Mouse (Mus musculus) neural tube, embryonic 12.5 days (tissue): Measurements from ENCODE around the gene Ifit2. TPM values are rescaled to one million over a fixed set of nuclear protein-coding genes. Genes with fewer than 3 reads are reported as not detected.

Experiments
- ATAC-seq: fragments of 200-750 bp; cut with Nextera tagmentation; 2 replicates; pipeline ENCODE4 v1.8.0; 2017; ENCODE audit warnings: low read depth, mild to moderate bottlenecking, moderate TSS enrichment, moderate library complexity; ENCODE audit not compliant: low FRiP score
- H3K27ac ChIP-seq: fragments of 300-500 bp; sonication (generic); 2 replicates; pipeline ENCODE4 v1.5.1; 2016
- H3K27me3 ChIP-seq: fragments of 300-500 bp; sonication (generic); replicated peaks from 2 replicates; pipeline ENCODE4 v1.6.1; 2016; ENCODE audit warnings: mild to moderate bottlenecking
- H3K36me3 ChIP-seq: fragments of 300-500 bp; sonication (generic); 2 replicates; pipeline ENCODE4 v1.6.1; 2016; ENCODE audit warnings: mild to moderate bottlenecking
- H3K4me1 ChIP-seq: fragments of 300-500 bp; sonication (generic); 2 replicates; pipeline ENCODE4 v1.6.1; 2016
- H3K4me2 ChIP-seq: fragments of 300-500 bp; sonication (generic); replicated peaks from 2 replicates; pipeline ENCODE4 v1.6.1; 2016; ENCODE audit warnings: mild to moderate bottlenecking
- H3K4me3 ChIP-seq: fragments of 300-500 bp; sonication (generic); 2 replicates; pipeline ENCODE4 v1.5.1; 2016
- H3K9ac ChIP-seq: fragments of 300-500 bp; sonication (generic); 2 replicates; pipeline ENCODE4 v1.6.1; 2016; ENCODE audit warnings: mild to moderate bottlenecking
- H3K9me3 ChIP-seq: fragments of 300-500 bp; sonication (generic); 2 replicates; pipeline ENCODE4 v1.6.1; 2016; ENCODE audit warnings: mild to moderate bottlenecking
- WGBS: fragments of 180-500 bp; shearing (Covaris S2); methylation state at CpG from one replicate; pipeline ENCODE4 v1.1.7; 2016; 5-methylcytosine and 5-hydroxymethylcytosine counted together
- polyA plus RNA-seq: library from polyadenylated mRNA; unstranded; fragments of >200 nt; fragmentation: Nextera tagmentation; extraction: Ambion mirVana; gene quantifications from 2 replicates; pipeline ENCODE4 v1.2.1, GENCODE M21; 2016

The Ifit2 gene
- polyA plus RNA-seq, 1 experiment from 2014 or later = 4.5 TPM

GRCm38 (mm10) chr19:34521361-34521760, 29.1 kb upstream of the Ifit2 start:
- ATAC-seq = no peak
- Histone ChIP-seq H3K4me3 (no peak overlapping the region), H3K9me3 (no peaks in the 10 kb centered on the region), H3K27ac (no peak overlapping the region), H3K4me1 (no peaks in the 10 kb centered on the region), H3K27me3 (no peaks in the 10 kb centered on the region), H3K36me3 (0 out of 2 replicates have a peak, but pooled peaks cover 5% of the 10 kb centered on the region), H3K4me2 (no peak overlapping the region), H3K9ac (no peak overlapping the region)
- WGBS = 86% methylated on average over 2 of the region's 2 CpGs

DNA sequence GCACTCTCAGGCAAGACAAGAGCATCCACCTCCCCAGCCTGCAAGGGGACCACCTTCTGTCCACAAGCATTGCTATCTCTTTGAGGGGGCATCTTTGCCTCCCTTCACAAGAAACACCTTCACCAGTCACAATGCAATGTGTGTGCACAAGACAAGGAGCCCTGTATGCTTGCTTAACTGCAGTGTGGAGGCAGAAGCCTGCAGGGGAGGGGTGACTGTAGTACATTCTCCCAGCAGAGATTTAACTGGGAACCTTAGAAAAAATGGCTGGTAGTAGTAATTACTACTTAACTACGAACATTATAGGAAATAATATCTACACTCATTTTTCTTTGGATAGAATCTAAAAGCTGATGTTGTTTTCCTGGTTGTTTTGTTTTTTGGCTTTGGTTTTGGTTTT, 28.5 kb upstream of the Ifit2 start:
- H3K9ac ChIP-seq = no peak overlapping the region
- no peak for ATAC-seq
- H3K4me3 ChIP-seq = no peak overlapping the region
- WGBS = 95% methylated on average over 1 of the region's 1 CpGs
- 0 out of 2 replicates have a peak, but pooled peaks cover 5% of the 10 kb centered on the region for H3K36me3 ChIP-seq
- no peaks in the 10 kb centered on the region for H3K9me3 ChIP-seq
- H3K27me3 ChIP-seq = no peaks in the 10 kb centered on the region
- H3K4me2 ChIP-seq = no peak overlapping the region
- no peak overlapping the region for H3K27ac ChIP-seq
- H3K4me1 ChIP-seq = no peaks in the 10 kb centered on the region; the same call in 1 of the 2 replicates

DNA sequence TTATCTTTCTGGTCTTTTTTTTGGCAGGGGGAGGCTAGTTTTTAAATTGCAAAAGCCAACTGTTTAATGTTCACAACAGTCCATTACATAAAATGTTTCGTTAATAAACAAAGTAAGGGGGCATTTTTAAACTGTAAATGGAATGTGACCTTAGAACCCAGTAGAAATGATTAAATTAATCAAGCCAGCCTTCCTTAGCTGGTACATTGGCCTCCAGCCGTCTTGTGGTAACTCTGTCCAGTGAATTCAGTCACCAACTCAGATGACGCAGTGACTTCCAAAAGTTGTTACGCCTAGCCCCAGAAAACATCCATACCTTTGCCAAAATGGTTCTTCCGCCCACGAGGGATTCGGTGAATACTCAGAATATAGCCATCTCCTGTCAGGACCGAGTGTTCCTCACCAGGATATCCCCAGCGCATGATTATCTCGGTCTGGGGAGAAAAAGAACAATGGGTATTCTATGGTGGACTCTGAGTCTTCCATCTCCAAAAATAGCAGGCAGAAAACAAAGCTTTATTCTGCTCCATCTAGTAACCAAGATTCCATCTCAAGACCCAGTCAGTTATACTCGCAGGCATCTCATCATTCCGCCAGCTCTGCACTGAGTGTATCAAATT, 27.3 kb upstream of the Ifit2 start:
- Histone ChIP-seq H3K9me3 (no peaks in the 10 kb centered on the region), H3K4me1 (no peaks in the 10 kb centered on the region; the same call in 1 of the 2 replicates), H3K27ac (no peak overlapping the region), H3K9ac (no peak overlapping the region), H3K27me3 (no peaks in the 10 kb centered on the region), H3K36me3 (0 out of 2 replicates have a peak, but pooled peaks cover 2% of the 10 kb centered on the region), H3K4me3 (no peak overlapping the region), H3K4me2 (no peak overlapping the region)
- ATAC-seq = no peak
- 79% methylated on average over 12 of the region's 12 CpGs for WGBS

- Histone ChIP-seq H3K4me2 (no peak overlapping the region), H3K27ac (no peak overlapping the region), H3K27me3 (no peaks in the 10 kb centered on the region), H3K36me3 (0 out of 2 replicates have a peak, but pooled peaks cover 2% of the 10 kb centered on the region), H3K4me3 (no peak overlapping the region), H3K9ac (no peak overlapping the region), H3K4me1 (no peaks in the 10 kb centered on the region; the same call in 1 of the 2 replicates), H3K9me3 (no peaks in the 10 kb centered on the region)
- WGBS = 78% methylated on average over 9 of the region's 9 CpGs
- ATAC-seq = no peak
Measured at GRCm38 (mm10) chr19:34524646-34525045, 25.8 kb upstream of the Ifit2 start.

- no peaks in the 10 kb centered on the region for H3K27me3 ChIP-seq
- peak overlapping the region; percentile 59 for H3K4me3 ChIP-seq
- 0 out of 2 replicates have a peak, but pooled peaks cover 2% of the 10 kb centered on the region for H3K36me3 ChIP-seq
- 48% methylated on average over 11 of the region's 11 CpGs for WGBS
- H3K9ac ChIP-seq = peak overlapping the region; percentile 61; the same call in 1 of the 2 replicates
- no peak; the same call in 1 of the 2 replicates for ATAC-seq
- H3K4me1 ChIP-seq = no peaks in the 10 kb centered on the region; the same call in 1 of the 2 replicates
- peak overlapping the region; percentile 86 for H3K4me2 ChIP-seq
- H3K9me3 ChIP-seq = no peaks in the 10 kb centered on the region
- no peak overlapping the region for H3K27ac ChIP-seq
Measured at GRCm38 (mm10) chr19:34526321-34526923, 24.1 kb upstream of the Ifit2 start.

DNA sequence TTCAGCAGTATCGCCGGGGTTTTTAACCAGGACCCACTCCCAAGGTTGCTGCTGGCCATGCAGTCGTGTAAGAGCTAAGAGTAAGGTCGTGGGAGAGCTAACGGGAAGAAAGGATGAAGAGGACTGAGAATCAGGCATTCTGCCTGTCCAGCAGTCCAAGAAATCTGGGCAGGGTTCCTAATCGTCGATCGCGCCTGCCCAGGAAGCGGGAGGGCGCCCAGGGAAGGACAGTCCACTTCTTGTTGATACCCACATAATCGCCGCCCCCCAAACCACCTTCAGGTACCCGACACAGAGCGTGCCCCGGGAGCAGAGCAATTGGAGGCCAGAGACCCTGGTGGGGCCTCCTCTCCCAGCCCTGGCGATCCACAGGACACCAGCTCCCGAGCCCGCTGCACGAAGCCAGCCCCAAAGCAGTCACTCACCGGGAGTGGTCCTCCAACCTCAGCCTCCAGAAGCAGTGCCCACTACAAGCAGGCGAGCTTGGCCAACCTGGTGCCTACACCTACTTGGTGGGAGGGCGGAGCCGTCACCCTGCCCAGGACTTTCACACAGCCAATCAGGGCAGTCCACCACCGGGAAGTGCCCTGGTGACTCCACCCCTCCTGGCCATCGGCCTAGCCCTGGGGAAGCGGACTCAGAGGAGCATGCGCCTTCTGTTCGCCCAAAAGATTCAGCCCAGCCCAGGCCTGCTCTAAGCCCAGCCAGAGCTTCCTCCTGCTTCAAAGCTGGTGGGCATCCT, 23.4 kb upstream of the Ifit2 start, which contains the start of gene Lipa:
Lipa (minus strand) TSS at position 534 of the 742 bp plus-strand sequence.
- peak within 1 kb of the TSS; percentile 61; the same call in 1 of the 2 replicates for H3K9ac ChIP-seq
- H3K36me3 ChIP-seq = no peaks in the 10 kb centered on the region
- no peaks in the 10 kb centered on the region for H3K9me3 ChIP-seq
- under 1% methylated on average over 29 of the region's 29 CpGs for WGBS
- H3K4me2 ChIP-seq = peak within 1 kb of the TSS; percentile 86
- peak within 1 kb of the TSS; percentile 59 for H3K4me3 ChIP-seq
- H3K4me1 ChIP-seq = no peaks in the 10 kb centered on the region; the same call in 1 of the 2 replicates
- H3K27me3 ChIP-seq = no peaks in the 10 kb centered on the region
- no peak within 1 kb of the TSS for H3K27ac ChIP-seq
- peak; percentile 100 for ATAC-seq

- Histone ChIP-seq H3K9ac (no peak overlapping the region), H3K4me3 (no peak overlapping the region), H3K36me3 (no peaks in the 10 kb centered on the region), H3K4me1 (no peaks in the 10 kb centered on the region), H3K4me2 (no peak overlapping the region), H3K27ac (no peak overlapping the region), H3K9me3 (no peaks in the 10 kb centered on the region), H3K27me3 (no peaks in the 10 kb centered on the region)
- no peak for ATAC-seq
- WGBS = 93% methylated on average over 4 of the region's 4 CpGs
Measured at GRCm38 (mm10) chr19:34532061-34532751, 18.3 kb upstream of the Ifit2 start.

GRCm38 (mm10) chr19:34539422-34539821, 11.1 kb upstream of the Ifit2 start:
- Histone ChIP-seq H3K4me1 (no peaks in the 10 kb centered on the region), H3K4me3 (no peak overlapping the region), H3K27me3 (no peaks in the 10 kb centered on the region), H3K4me2 (no peak overlapping the region), H3K9ac (no peak overlapping the region), H3K36me3 (no peaks in the 10 kb centered on the region), H3K9me3 (no peaks in the 10 kb centered on the region), H3K27ac (no peak overlapping the region)
- WGBS = 90% methylated on average over 1 of the region's 1 CpGs
- no peak for ATAC-seq

DNA sequence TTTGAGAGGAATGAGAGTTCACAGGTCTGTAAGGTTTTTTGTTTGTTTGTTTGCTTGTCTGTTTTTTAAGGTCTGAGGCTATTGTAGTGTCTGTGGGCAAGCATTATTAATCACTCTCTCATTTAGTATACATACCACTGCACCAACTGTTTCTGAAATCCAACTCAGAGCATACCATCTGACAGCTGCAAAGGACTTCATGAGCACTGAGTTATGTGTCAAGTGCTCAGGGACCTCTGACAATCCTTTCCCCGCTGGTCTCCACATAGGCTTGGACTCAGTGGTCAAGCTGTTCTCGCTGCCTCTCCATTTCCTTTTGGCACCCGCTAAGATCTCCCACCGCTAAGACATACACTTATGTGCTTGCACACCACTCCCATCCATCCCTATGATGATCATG, 4.3 kb upstream of the Ifit2 start:
- ATAC-seq = no peak
- 91% methylated on average over 4 of the region's 4 CpGs for WGBS
- Histone ChIP-seq H3K4me3 (no peak overlapping the region), H3K36me3 (no peaks in the 10 kb centered on the region), H3K4me2 (no peak overlapping the region), H3K4me1 (no peaks in the 10 kb centered on the region), H3K9me3 (no peaks in the 10 kb centered on the region), H3K27ac (no peak overlapping the region), H3K27me3 (no peaks in the 10 kb centered on the region), H3K9ac (no peak overlapping the region)

- WGBS = 34% methylated on average over 7 of the region's 7 CpGs
- no peaks in the 10 kb centered on the region for H3K36me3 ChIP-seq
- no peak for ATAC-seq
Measured at GRCm38 (mm10) chr19:34547976-34548375, 2.5 kb upstream of the Ifit2 start.

GRCm38 (mm10) chr19:34550205-34550533, 325 bp upstream of the Ifit2 start:
- Histone ChIP-seq H3K4me2 (peak overlapping the region; percentile 66), H3K27me3 (no peaks in the 10 kb centered on the region), H3K9ac (0 out of 2 replicates have a peak overlapping the region, but pooled peaks have one; percentile 26), H3K4me1 (no peaks in the 10 kb centered on the region), H3K27ac (no peak overlapping the region), H3K36me3 (no peaks in the 10 kb centered on the region), H3K4me3 (peak overlapping the region; percentile 38), H3K9me3 (no peaks in the 10 kb centered on the region)
- WGBS = 35% methylated on average over 4 of the region's 4 CpGs
- peak; percentile 36 for ATAC-seq

More at GRCm38 (mm10) chr19:34547976-34548375, 2.5 kb upstream of the Ifit2 start:
- Histone ChIP-seq H3K4me2 (no peak overlapping the region), H3K4me1 (no peaks in the 10 kb centered on the region), H3K9ac (no peak overlapping the region), H3K27ac (no peak overlapping the region), H3K9me3 (no peaks in the 10 kb centered on the region), H3K4me3 (no peak overlapping the region), H3K27me3 (no peaks in the 10 kb centered on the region)

GRCm38 (mm10) chr19:34551981-34552380, 1.5 kb downstream of the Ifit2 start:
- Histone ChIP-seq H3K9ac (no peak overlapping the region), H3K4me3 (no peak overlapping the region), H3K36me3 (no peaks in the 10 kb centered on the region), H3K4me1 (no peaks in the 10 kb centered on the region), H3K27ac (no peak overlapping the region), H3K9me3 (no peaks in the 10 kb centered on the region), H3K4me2 (no peak overlapping the region), H3K27me3 (no peaks in the 10 kb centered on the region)
- ATAC-seq = no peak
- WGBS = 71% methylated on average over 5 of the region's 5 CpGs
